Mouse (Mus musculus) frontal cortex, adult 2 months (tissue): ENCODE measurements around the gene Tbx21. TPM values are rescaled to one million over a fixed set of nuclear protein-coding genes. Genes with fewer than 3 reads are reported as not detected.

Source experiments
- DNase-seq, 2 experiments: peaks; one replicate each; pipeline ENCODE4 v3.0.0; 2022; ENCODE audit warnings: low spot score in 1 of 2; ENCODE audit errors: extremely low spot score in 1 of 2
- polyA plus RNA-seq: library from polyadenylated mRNA; depleted of rRNA; stranded (reverse); fragments of >200 nt; gene quantifications from 2 replicates; pipeline ENCODE4 v1.2.3, GENCODE M21; 2012; rRNA removed

The Tbx21 gene
- 9.7 and 10.1 TPM in 2 replicates for polyA plus RNA-seq

GRCm38 (mm10) chr11:97114671-97115601 lies at the start of gene Tbx21:
Gene Tbx21 (minus strand): TSS chr11:97115331.
- no peak for DNase-seq

DNA sequence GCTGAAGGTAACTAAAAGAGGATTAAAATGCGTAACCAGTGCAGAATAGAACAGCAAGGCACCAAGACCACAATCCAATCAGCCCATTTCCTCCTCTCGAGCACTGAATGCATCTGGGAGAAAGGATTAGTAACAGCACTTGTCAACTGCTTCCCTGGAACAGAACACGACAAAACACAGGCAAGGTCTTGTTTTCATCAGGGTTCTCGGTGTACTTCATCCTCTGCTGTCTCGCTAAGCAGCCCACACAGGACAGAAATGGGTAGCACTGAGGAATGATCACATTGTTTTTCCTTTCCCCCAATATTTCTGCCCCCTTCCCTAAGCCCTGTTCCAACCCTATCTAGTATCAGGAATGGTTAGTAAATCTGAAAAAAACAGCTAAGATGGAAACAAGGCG lies 45.2 kb upstream of the Tbx21 start:
- DNase-seq, result no peak

DNA sequence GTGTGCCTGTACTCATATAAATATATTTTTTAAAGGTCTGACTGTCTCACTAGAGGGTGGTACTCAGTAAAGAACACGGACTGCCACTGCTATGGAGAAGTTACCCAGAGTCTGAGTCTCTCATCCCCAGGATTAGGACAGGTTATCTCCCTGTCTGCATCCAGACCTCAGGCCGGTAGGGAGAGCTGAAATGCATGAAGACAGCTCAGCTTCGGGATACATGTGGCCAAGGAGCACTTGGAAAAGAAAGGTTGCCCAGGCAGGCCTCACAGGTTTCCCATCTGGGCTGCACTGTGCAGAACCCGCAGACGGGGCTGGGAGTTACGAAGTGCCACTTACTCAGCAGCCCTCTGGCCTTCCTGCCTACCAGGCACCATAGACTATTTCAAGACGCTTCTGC lies 41.9 kb upstream of the Tbx21 start:
- no peak for DNase-seq

GRCm38 (mm10) chr11:97152662-97153287 lies 37.6 kb upstream of the Tbx21 start:
- no peak for DNase-seq

GRCm38 (mm10) chr11:97152023-97152426 lies 36.9 kb upstream of the Tbx21 start:
- no peak for DNase-seq

- DNase-seq, result no peak
Observed at GRCm38 (mm10) chr11:97151343-97151801, 36.2 kb upstream of the Tbx21 start, which contains the start of gene Tbkbp1. Gene Tbkbp1 (minus strand): TSS chr11:97151495.

- DNase-seq, result peak; percentile 41 to 56
Observed at GRCm38 (mm10) chr11:97150411-97151330, 35.5 kb upstream of the Tbx21 start.

DNA sequence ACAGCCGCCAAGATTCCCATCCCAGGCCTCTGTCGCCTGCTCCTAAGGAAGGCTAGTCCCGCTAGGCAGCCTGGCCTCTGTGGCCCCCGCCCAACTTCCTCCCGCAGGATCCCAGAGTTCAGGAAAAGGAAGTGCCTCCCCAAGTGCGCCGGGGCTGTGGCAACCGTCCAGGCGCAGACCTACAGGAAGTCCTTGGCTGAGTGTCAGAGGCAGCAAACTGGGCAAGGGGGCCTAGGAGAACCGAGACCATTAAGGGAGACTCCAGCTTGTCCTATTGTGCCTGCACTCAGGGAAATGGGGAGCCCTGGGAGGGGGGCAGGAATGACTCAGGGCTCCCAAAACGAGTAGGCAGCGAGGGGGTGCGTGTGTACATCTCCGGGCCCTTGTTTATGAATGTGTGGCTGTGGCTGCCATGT lies 34.9 kb upstream of the Tbx21 start:
- DNase-seq, result peak; percentile 45 to 47

DNA sequence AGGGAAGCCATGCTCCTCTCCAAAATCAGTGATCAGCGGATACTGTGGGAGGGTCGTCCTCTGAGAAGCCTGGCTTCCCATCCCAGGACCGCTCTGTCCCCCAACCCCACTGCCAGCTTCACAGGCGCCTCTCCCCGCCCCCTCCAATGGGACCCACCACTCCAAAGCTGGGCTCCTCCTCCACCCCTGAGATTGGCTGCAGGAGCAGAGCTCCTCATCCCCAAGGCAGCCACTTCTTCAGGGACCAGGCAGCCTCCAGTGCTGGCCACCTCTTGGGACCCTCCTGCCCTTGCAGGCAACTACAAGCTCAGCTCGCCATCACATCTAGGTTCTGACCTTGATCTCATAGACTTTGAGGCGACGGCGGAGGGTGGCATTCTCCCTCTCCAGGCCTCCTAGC lies 33.9 kb upstream of the Tbx21 start:
- DNase-seq, result no peak

GRCm38 (mm10) chr11:97148591-97148990 lies 33.5 kb upstream of the Tbx21 start:
- no peak for DNase-seq

- no peak for DNase-seq
Observed at GRCm38 (mm10) chr11:97147333-97147732, 32.2 kb upstream of the Tbx21 start.

- peak; percentile 56 to 92 for DNase-seq
Observed at GRCm38 (mm10) chr11:97146724-97147123, 31.6 kb upstream of the Tbx21 start.

DNA sequence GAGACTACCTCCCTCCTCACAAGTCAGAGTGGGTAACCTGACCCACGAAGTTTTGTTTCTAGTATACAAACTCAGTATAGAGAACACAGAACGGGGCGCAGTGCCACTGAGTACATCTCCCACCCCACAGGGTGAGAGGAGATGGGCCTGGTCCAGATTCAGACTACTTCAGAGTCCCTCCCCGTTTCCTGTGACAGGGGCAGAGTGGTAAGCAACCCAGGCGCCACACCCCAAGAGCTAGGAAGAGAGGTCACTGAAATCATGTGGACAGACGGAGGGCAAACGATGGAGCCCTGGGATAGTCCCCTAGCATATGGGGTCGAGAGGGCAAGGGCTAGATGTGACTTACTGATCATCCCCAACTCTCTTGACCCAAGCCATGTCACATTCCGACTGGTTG lies 30.8 kb upstream of the Tbx21 start:
- no peak for DNase-seq

- no peak for DNase-seq
Observed at GRCm38 (mm10) chr11:97145320-97145719, 30.2 kb upstream of the Tbx21 start.

- DNase-seq, result no peak
Observed at GRCm38 (mm10) chr11:97143196-97143900, 28.2 kb upstream of the Tbx21 start.

- no peak for DNase-seq
Observed at GRCm38 (mm10) chr11:97142159-97142608, 27.1 kb upstream of the Tbx21 start.

GRCm38 (mm10) chr11:97140811-97141210 lies 25.7 kb upstream of the Tbx21 start:
- DNase-seq, result no peak

GRCm38 (mm10) chr11:97139256-97139655 lies 24.1 kb upstream of the Tbx21 start:
- no peak for DNase-seq

GRCm38 (mm10) chr11:97138554-97139226 lies 23.6 kb upstream of the Tbx21 start:
- DNase-seq, result peak in 1 of 2 experiments; percentile 45
